ENCODE assay signal across 7 mouse cellular contexts in genomic region chr1:166964508-166964907, GRCm38 (mm10). TPM values are rescaled to one million over a fixed set of nuclear protein-coding genes. Genes with fewer than 3 reads are reported as not detected.
DNase-seq lines count a peak whose midpoint lies in the region; ATAC-seq and TF ChIP-seq lines count a peak whose summit lies in the region.

No protein-coding gene starts in this region.

- DNase-seq in neural tube, embryonic 10.5 days (ENCODE audit: extremely low spot score, low spot score) = peak; percentile 38
- DNase-seq in adrenal gland, postnatal 14 days = peak; percentile 71
- DNase-seq in stomach, postnatal 0 days (ENCODE audit: low spot score) = peak; percentile 32
- no peak for DNase-seq in layer of hippocampus, adult 9-10 months (ENCODE audit: low spot score)
- DNase-seq in urinary bladder, adult 18-20 months (ENCODE audit: low spot score in 2 of 2) = no peak

- H3K4me3 ChIP-seq in neural tube, embryonic 15.5 days (replicated peaks) = no peak overlapping the region
- H3K4me3 ChIP-seq in kidney, embryonic 16.5 days (ENCODE audit: low read length) = no peak overlapping the region
- H3K4me3 ChIP-seq in stomach, postnatal 0 days (ENCODE audit: low read depth, low read length) = no peak overlapping the region

- H3K9me3 ChIP-seq in neural tube, embryonic 15.5 days (replicated peaks) = no peaks in the 10 kb centered on the region
- no peaks in the 10 kb centered on the region for H3K9me3 ChIP-seq in kidney, embryonic 16.5 days (ENCODE audit: low read length)
- no peaks in the 10 kb centered on the region for H3K9me3 ChIP-seq in stomach, postnatal 0 days (ENCODE audit: control insufficient read depth, low read length)

- no peak overlapping the region for H3K4me2 ChIP-seq in neural tube, embryonic 15.5 days
- no peak overlapping the region for H3K4me2 ChIP-seq in kidney, embryonic 16.5 days (replicated peaks; ENCODE audit: low read depth, low read length)
- no peak overlapping the region for H3K4me2 ChIP-seq in stomach, postnatal 0 days (replicated peaks; ENCODE audit: low read depth)

- no peak overlapping the region for H3K9ac ChIP-seq in neural tube, embryonic 15.5 days (replicated peaks)
- H3K9ac ChIP-seq in kidney, embryonic 16.5 days (replicated peaks; ENCODE audit: low read length) = no peak overlapping the region
- no peak overlapping the region for H3K9ac ChIP-seq in stomach, postnatal 0 days (ENCODE audit: low read length)

- TF ChIP-seq EP300 in stomach, postnatal 0 days (optimal IDR thresholded peaks at IDR 0.05) = no peak

- no peak for TF ChIP-seq CTCF in stomach, postnatal 0 days (IDR thresholded peaks at IDR 0.05; ENCODE audit: low read depth)

- no peak overlapping the region for H3K27ac ChIP-seq in neural tube, embryonic 15.5 days (replicated peaks)
- H3K27ac ChIP-seq in kidney, embryonic 16.5 days (ENCODE audit: low read length) = no peak overlapping the region
- H3K27ac ChIP-seq in stomach, postnatal 0 days (replicated peaks) = no peak overlapping the region

- WGBS in neural tube, embryonic 15.5 days = 39% methylated on average over 10 of the region's 10 CpGs
- WGBS in kidney, embryonic 16.5 days = 27% methylated on average over 10 of the region's 10 CpGs
- WGBS in stomach, postnatal 0 days = 33% methylated on average over 10 of the region's 10 CpGs

- no peaks in the 10 kb centered on the region for H3K27me3 ChIP-seq in neural tube, embryonic 15.5 days (replicated peaks)
- no peaks in the 10 kb centered on the region for H3K27me3 ChIP-seq in kidney, embryonic 16.5 days (ENCODE audit: insufficient read depth, low read length)
- no peaks in the 10 kb centered on the region for H3K27me3 ChIP-seq in stomach, postnatal 0 days (ENCODE audit: control insufficient read depth, insufficient read depth, low read length)

- no peak for ATAC-seq in neural tube, embryonic 15.5 days (ENCODE audit: low FRiP score)
- peak; percentile 59; the same call in 1 of the 2 replicates for ATAC-seq in kidney, embryonic 16.5 days (ENCODE audit: low FRiP score, low TSS enrichment)
- ATAC-seq in stomach, postnatal 0 days (ENCODE audit: low FRiP score, low TSS enrichment) = no peak

- no peaks in the 10 kb centered on the region for H3K36me3 ChIP-seq in neural tube, embryonic 15.5 days
- H3K36me3 ChIP-seq in kidney, embryonic 16.5 days (ENCODE audit: insufficient read depth, low read length) = no peaks in the 10 kb centered on the region
- H3K36me3 ChIP-seq in stomach, postnatal 0 days (ENCODE audit: control insufficient read depth, insufficient read depth, low read length) = no peaks in the 10 kb centered on the region

- H3K4me1 ChIP-seq in neural tube, embryonic 15.5 days = no peaks in the 10 kb centered on the region
- H3K4me1 ChIP-seq in kidney, embryonic 16.5 days (ENCODE audit: insufficient read depth, low read length) = no peaks in the 10 kb centered on the region
- H3K4me1 ChIP-seq in stomach, postnatal 0 days (replicated peaks; ENCODE audit: control insufficient read depth, insufficient read depth) = no peaks in the 10 kb centered on the region

RNA-seq across cellular contexts. Expression of gene Fam78b, which starts 36.7 kb away (rescaled TPM):
- 8.7 and 9.3 TPM in 2 replicates for polyA plus RNA-seq in neural tube, embryonic 15.5 days (2015; fragmentation: Nextera tagmentation; extraction: Ambion mirVana)
- 6.3 and 6.9 TPM in 2 replicates for total RNA-seq in adrenal gland, postnatal 14 days (2021)
- 0.34 and 0.45 TPM in 2 replicates for polyA plus RNA-seq in kidney, embryonic 16.5 days (2015; fragmentation: Nextera tagmentation; extraction: Ambion mirVana)
- polyA plus RNA-seq in stomach, postnatal 0 days (2015; fragmentation: Nextera tagmentation; extraction: Ambion mirVana) = 0.36 and 0.40 TPM in 2 replicates

Comparison
In these comparisons a context has a peak if more than half of its experiments do, and no peak if none do; other contexts are left out.
1. DNase-seq: peak in neural tube, embryonic 10.5 days (single experiment), adrenal gland, postnatal 14 days (single experiment) and stomach, postnatal 0 days (single experiment); none in layer of hippocampus, adult 9-10 months (single experiment) and urinary bladder, adult 18-20 months (0 of 2).